Mouse (Mus musculus): Measurements from ENCODE around the gene Dok1.

Gene Dok1

GRCm38 (mm10) chr6:83044742-83045141, 11.5 kb upstream of the Dok1 start:
- DNase-seq = no peak

GRCm38 (mm10) chr6:83043993-83044392, 10.7 kb upstream of the Dok1 start:
- no peak for DNase-seq

GRCm38 (mm10) chr6:83043561-83043960, 10.3 kb upstream of the Dok1 start:
- DNase-seq = no peak

GRCm38 (mm10) chr6:83040601-83041000, 7.3 kb upstream of the Dok1 start:
- no peak for DNase-seq

- peak; percentile 91 to 92 for DNase-seq
These were observed 5.3 kb upstream of the Dok1 start for GRCm38 (mm10) chr6:83038496-83039012.

- no peak for DNase-seq
These were observed 3.9 kb upstream of the Dok1 start for GRCm38 (mm10) chr6:83037188-83037587.

- DNase-seq = no peak
These were observed 1.3 kb upstream of the Dok1 start for GRCm38 (mm10) chr6:83034463-83035055.

GRCm38 (mm10) chr6:83032769-83033191, 491 bp downstream of the Dok1 start:
- no peak for DNase-seq

GRCm38 (mm10) chr6:83031921-83032590, 1.2 kb downstream of the Dok1 start:
- no peak for DNase-seq

- DNase-seq = no peak
These were observed 2.2 kb downstream of the Dok1 start for GRCm38 (mm10) chr6:83031111-83031510.

- DNase-seq = no peak
These were observed 3.5 kb downstream of the Dok1 start for GRCm38 (mm10) chr6:83029777-83030176.

GRCm38 (mm10) chr6:83027706-83028105, 5.6 kb downstream of the Dok1 start:
- no peak for DNase-seq

- no peak for DNase-seq
These were observed 6.0 kb downstream of the Dok1 start for GRCm38 (mm10) chr6:83027293-83027692.

GRCm38 (mm10) chr6:83025221-83025620, 8.1 kb downstream of the Dok1 start:
- no peak for DNase-seq

GRCm38 (mm10) chr6:83024421-83024820, 8.8 kb downstream of the Dok1 start:
- no peak for DNase-seq

GRCm38 (mm10) chr6:83023786-83024185, 9.5 kb downstream of the Dok1 start:
- no peak for DNase-seq

- no peak for DNase-seq
These were observed 10.3 kb downstream of the Dok1 start for GRCm38 (mm10) chr6:83023008-83023407.

GRCm38 (mm10) chr6:83020836-83021593, 12.3 kb downstream of the Dok1 start:
- no peak for DNase-seq

GRCm38 (mm10) chr6:83020121-83020520, 13.2 kb downstream of the Dok1 start:
- no peak for DNase-seq

GRCm38 (mm10) chr6:83019044-83019443, 14.2 kb downstream of the Dok1 start:
- no peak for DNase-seq

- no peak for DNase-seq
These were observed 16.1 kb downstream of the Dok1 start for GRCm38 (mm10) chr6:83017190-83017589.

- DNase-seq = no peak
These were observed 17.5 kb downstream of the Dok1 start for GRCm38 (mm10) chr6:83015749-83016148.

Data from cerebellum, postnatal 36 days (tissue).